Mouse (Mus musculus) stomach, postnatal 0 days (tissue): ENCODE measurements at regions not wholly inside any gene's neighbourhood (a gene's known extent, or its start where the extent isn't known, plus 50 kb on each side); places are given as distances from the start of the nearest gene placed in this dataset.

ENCODE experiments used
- CTCF ChIP-seq: IDR thresholded peaks from 2 replicates; pipeline ENCODE4 v1.5.1; 2016; ENCODE audit warnings: antibody characterized with exemption, low read depth, mild to moderate bottlenecking, moderate library complexity
- EP300 ChIP-seq: optimal IDR thresholded peaks from 2 replicates; pipeline ENCODE3; 2016; ENCODE audit warnings: antibody characterized with exemption

DNA sequence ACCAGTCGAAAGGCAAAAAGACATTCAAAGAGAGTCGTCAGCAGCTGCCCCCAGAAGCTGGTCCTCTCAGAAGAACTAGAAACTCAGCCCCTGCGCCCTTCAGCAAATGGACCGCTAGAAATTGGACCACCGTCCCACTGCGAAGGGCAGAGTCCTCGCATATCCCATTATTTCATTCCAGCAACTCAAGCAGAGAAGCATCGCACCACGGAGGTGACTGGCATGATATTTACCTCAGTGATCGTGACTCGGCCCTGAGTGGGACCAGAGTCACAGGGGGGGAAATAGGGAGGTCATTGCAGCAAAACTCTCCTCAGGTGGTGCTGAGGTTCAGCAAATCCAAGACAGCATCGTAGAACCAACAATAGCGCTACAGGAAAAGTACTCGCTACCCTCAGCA lies 105.7 kb upstream of the Nt5e start:
- TF ChIP-seq CTCF (no peak), EP300 (no peak)
